Mouse (Mus musculus) right cerebral cortex, adult 18-20 months (tissue): ENCODE results near the gene Thsd7a.
A peak's percentile ranks its signal among the peaks of the same experiment; 100 is the strongest.

Experiments
- DNase-seq: peaks from one replicate; pipeline ENCODE4 v3.0.0; 2022; ENCODE audit warnings: mixed read lengths

The Thsd7a gene

DNA sequence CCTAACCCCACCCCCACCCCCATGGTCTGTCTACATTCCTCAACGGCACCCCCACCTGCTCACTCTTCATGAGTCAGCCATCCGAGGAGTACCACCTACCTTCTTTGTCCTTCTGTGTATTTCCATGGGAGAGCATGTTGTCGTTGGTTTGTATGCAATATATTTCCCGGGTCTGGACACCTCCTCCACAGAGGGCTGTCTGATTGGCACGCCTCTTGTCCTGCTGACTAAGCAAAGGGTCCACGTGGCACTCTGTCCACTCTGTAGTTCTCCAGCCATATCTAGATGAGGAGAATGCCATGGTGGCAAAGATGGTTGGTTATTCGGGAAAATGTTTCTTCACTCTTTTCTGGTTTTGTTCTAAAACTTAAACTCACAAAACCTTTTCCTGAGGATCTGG is 248.3 kb downstream of the Thsd7a start:
- no peak for DNase-seq

DNA sequence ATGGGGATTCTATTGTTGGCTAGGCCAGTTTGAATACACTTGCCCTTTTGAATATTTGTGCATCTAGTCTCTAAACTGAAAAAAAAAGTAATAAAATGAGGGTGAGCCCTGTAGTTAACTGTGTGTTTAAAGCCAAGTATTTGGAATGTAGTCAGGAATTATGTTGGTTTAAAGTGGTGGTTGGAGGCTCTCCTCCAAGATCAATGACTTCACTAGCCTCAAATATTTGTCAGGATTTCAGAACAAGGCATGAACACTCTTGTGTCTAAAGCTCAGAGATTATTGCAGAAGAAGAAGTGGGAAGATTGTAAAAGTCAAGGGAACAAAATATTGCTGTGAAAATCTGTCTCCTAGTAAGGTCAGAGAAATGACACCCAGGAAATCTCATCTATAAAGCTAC is 249.3 kb downstream of the Thsd7a start:
- DNase-seq = no peak

DNA sequence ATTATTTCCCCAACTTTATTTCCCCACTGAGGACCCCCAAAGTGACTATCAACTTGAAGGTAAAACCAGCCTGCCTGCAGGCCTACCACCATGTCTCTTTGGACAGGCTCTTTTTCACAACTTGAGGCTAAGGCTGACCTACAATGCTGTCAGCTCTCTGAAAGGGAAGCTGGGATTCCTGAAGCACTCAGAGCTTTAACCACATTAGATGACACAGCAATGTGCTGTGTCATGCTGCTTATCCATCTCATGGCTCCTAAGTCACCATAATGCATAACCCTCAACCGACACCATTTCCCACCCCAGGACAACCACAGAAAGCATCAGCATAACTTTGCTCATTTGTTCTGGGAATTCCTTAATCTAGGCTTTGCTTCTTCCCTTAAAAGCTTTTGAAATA is 255.6 kb downstream of the Thsd7a start:
- no peak for DNase-seq

DNA sequence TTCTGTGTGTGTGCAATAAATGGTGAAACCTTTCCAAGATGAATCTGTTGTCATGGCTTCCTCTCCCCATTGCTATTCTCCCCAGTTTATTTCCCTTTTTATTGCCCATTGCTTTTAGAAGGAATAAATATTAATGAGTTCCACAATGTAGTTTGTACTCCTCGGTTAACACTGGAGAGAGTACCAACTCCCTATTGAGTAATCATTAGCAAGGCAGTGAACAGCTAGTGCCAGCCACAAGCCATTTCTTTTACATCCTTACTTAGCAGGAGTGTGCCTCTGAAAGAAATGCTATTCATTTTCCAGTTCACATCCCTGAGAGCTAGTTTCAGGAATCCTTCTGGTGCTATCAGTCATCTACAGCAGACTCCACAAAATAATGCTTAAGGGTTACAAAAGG is 260.3 kb downstream of the Thsd7a start:
- DNase-seq = no peak

DNA sequence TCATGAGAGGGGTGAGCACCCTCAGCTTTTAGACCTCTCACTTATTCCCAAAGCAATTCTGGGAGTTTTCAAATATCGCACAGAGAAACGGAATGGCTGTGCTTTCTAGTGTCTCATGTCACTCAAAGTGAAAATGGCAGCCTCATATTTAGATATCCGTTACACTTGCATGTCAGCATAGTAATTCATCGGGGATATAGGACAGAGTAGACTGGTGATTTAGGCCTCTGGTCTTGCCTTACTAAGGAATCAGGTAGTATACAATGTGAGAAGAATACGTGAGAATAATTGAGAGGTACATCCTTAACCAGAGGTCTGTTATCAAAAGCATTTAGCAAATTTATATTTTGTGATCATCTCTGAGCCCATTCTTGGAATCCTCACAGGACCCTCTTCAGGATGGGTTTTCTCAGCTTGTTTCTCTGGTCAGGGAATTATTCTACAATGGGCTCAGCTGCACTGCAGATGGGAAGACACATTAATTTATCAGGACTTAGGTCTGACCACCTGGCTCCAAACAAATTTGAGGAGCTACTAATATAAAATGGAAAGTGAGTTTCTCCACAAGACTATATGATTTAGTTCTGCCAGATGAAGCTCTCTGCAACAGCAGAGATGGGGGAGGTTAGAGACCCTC is 267.6 kb downstream of the Thsd7a start:
- DNase-seq = no peak

DNA sequence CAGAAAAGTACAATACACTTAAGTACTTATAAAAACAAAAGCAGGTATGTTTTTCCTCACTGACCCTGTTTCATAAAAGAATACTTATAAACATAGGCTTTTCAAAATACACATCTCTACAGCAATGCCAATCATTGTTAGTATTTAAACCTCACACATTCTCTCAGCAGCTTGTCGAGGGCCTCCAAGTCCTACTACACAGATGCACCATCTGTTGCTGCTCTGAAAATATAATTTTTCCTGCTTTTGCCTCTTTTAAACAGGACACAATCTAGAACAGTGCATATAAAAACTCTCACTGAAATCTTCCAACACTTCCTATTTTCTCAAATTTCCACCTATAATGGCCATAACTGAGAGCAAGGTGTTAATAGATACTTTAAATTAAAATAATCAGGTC is 270.9 kb downstream of the Thsd7a start:
- DNase-seq = peak; percentile 37

DNA sequence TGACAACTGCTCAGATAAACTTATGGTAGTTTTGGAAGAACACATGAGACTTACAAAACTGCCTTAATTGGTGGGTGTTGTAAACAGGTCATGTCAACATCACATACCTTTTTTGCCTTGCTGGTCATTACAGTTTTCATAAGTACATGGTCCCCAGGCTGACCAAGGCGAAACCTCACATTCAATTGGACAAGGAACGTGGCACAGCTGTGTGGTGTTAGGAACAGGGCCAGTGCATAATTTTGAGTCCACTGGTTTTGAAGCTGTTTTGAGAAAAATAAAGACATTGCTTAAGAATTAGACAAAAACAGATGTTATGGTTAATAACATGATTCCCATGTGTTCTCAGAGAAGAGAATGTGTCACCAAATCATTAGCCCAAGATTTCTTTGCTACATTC is 278.3 kb downstream of the Thsd7a start:
- no peak for DNase-seq

DNA sequence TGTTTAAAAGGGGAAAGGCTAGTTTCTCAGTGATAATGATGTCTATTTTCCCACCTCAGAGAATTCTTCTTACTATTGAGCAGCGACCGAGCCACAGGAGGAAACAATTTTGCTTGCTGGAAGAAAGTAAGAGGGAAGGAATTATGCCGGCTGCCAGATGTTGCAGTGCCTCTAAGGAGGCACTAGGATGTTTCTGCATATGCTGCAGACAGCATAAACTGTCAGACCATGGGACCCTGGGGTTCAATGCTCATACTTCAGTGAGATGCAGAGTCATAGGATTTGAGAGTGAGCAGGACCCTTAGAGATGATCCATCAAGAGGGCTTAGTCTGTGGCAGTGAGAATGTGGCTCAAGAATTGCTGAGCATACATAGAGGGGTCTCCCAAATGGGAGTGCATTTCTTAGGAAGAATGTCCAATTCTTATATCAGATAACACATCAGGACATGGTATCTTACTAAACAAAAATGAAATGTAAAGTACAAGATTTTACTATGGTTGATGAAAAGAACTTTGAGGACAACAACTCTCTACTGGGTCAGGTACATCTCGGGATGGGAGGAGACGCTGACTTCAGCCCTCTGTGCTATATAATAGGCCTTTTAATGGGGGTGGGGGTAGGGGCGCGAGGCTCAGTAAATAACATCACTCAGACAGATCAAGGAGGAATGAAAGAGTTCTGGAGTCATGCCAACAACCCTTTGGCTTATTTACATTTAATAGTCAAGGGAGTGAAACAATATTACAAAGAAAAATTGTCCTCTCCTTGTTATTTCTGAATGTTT is 281.7 kb downstream of the Thsd7a start:
- DNase-seq = no peak

DNA sequence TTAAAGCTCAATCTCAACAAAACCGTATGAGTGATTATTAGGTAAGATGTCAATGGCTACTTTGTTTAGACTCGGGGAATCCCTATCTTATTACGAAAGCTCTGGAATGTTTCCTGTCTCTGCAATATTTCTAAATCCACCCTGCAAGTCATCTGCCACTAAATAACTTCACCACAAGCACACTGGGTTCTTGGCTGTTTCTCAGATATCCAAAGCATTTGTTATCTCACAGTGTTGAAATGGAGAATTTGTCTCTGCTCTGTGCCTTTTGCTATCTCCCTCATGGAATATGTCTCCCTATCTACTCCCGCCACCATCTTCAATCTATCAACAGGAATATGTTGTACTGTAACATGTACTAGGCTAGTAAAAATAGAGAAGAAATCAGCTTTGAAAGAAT is 290.4 kb downstream of the Thsd7a start:
- DNase-seq = no peak

DNA sequence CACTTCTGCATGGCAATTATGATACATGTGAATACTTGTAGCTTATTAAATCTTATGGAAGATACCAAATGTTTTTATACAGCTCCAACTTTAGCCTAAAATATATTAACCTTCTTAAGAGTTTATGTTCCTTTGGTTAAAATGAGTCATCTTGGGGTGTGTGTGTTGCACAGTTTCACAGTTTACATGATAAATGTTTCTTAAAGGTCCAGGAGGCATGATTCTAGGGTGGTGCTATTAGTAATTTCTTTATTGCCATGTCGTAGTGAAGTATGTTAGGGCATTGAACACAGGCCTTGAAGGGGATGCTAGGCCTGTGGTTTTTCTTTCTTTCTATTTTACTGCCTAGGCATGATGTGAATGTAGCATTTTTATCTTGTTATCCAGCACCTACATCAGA is 291.8 kb downstream of the Thsd7a start:
- DNase-seq = no peak

DNA sequence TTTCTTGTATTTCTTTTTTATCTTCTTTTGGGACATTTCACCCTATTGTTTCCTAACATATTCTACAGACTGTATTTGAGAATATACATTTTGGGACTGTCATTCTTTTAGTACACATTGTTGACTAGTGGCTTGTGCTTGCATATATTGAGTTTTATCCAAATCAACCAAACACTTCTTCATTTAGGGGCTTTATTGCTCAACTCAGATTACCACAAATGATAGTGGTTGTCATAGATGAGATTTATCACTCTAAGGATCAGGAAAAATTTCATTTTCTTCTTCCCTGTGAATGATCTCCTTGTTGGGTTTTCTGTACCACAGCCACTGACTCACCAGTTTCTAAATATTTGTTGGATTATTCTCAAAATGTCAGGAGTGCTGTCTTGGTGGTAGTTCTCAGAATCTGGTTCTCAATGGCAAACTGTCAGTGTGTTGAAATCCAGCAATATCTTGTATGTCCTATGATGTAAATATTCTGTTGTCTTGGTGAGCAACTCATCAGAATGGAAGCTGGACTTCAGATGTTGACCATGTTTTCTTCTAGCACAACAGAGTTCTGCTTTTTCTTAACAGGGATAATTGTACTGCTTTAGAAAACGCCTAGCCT is 294.2 kb downstream of the Thsd7a start:
- DNase-seq = no peak

DNA sequence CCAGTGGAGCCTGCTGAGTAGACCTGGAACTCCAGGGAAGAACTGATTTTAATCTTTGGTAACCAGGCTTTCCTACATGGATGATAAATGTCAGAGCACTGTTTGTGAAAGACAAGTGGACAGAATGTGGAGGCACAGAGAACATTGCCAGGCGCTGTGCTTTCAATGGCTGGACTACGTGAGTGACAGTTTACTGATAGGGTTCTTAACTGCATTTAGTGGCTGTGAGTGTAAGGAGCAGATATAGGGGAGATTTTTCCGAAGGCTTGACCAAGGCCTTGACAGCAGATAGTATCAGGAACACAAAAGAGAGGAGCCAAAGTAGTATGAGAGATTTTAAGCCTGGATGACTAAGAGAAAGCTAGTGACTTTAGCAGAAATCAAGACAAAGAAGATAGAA is 295.1 kb downstream of the Thsd7a start:
- DNase-seq = no peak

DNA sequence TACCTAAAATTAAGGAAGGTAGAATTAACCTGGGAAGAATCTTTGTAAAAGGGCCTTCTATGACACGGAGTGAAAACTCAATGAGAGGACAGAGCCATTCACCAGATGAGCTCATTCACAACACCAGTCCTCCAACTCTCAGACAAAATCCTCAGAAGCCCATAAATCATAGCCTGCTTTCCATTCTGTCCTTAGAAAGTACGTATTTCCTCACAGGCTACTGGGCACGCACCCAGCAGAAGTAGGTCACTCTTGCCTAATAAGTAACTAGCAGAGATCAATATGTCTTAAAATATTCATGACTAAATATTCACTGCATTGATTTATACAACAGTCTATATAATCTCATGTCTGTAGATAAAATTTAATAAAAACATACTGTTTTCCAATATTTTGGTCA is 300.4 kb downstream of the Thsd7a start:
- no peak for DNase-seq

DNA sequence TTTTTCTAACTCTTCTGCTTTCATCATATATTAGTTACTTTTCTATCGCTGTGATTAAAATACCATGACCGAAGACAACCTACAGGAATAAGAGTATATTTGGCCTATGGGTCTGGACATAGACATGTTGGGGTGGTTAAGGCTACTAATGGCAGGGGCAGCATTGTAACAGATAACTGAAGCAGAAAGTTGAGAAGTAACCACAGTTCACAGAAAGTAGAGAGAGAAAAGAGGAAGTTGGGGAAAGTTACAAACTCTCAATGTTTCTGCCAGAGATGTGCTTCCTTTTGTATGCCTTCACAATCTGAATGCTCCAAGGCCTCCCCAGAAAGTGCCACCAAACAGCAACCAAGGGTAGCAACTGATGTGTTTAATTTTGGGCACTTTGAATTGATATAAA is 303.7 kb downstream of the Thsd7a start:
- no peak for DNase-seq

DNA sequence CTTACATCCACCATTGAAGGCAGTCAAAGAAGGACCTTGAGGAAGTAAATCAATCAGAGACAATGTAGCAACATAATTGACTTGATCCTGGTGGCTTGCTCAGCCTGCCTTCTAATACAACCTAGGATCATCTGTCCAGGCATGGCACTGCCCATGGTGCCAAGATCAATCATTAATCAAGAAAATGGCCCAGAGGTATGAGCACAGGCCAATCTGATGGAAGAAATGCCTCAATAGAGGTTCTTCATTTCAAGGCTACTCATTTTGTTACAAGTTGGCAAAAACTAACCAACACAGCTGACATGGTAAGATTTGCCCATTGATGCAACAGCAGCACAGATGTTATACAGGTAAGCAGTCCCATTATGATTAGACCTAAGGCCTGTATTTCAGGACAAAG is 309.6 kb downstream of the Thsd7a start:
- DNase-seq = no peak

DNA sequence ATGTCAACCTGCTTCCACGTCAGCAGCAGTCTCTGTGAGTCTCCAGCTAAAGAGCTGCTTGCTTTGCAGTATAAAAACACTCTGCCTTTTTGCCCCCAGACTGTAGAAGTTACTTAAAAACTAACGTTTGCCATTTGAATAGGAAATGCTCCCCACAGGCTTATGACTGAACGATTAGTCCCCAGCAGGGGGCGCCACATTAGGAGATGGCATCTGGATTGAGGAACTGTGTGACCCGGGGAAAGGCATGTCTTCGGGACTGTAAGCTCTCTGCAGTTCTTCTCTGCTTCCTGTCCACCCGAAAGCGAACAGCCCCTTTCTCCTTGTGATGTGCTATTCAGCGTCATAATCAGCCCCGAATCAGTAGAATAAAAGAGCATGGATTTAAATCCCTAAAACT is 330.1 kb downstream of the Thsd7a start:
- DNase-seq = no peak

DNA sequence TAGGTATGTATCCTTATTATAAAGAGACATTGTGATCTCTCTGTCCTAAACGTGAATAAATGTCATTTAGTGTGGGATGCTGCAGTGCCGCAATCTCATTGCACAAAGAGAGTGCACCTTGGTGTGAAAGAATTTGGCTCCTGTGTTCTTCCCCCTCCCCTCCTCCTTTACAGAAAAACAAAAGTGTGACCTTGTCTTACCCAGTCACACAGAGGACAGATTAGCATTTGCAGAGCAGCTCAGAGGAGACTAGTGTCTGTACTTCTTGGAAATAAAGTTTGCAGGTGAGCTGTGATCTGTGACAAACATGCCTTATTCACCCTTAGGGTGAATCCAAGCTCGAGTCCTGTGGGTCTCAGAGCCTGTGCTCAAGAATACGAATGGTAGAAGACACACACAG is 332.2 kb downstream of the Thsd7a start:
- no peak for DNase-seq

DNA sequence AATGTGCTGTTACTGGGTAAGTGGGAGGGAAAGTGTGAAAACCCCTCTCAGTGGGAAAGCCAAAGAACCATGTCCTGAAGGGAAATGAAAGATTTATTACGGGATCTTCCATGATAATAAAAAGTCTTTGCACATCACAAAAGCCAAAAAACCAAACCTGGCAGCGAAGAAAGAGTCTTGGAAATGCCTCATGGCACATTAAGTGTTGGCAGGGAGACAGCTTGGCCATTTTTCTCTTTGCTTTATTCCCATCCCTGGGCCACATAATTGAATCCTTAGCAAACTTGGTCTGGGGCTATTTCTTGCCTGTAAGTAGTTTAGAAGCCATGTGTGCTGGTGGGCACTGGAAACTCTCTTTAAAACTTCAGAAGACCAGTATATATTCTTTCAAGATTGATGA is 344.8 kb downstream of the Thsd7a start:
- no peak for DNase-seq

DNA sequence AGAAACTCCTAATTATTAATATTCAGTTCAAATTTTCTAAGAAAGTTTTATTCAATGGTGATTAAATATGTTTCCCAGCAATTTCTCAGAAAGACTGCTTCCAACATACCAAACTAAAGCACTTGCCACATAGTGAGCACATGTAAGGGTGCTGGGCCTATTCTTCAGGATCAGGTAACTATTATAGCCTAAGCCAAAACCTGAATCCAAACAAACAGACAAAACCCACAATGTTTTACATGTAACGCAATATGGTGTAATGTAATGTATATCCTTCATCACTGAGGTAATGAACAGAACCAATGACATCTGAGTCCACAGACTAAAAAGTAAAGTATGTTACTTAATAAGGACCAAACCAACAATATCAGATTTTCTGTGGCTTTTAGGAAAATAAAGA is 346.2 kb downstream of the Thsd7a start:
- DNase-seq = no peak

DNA sequence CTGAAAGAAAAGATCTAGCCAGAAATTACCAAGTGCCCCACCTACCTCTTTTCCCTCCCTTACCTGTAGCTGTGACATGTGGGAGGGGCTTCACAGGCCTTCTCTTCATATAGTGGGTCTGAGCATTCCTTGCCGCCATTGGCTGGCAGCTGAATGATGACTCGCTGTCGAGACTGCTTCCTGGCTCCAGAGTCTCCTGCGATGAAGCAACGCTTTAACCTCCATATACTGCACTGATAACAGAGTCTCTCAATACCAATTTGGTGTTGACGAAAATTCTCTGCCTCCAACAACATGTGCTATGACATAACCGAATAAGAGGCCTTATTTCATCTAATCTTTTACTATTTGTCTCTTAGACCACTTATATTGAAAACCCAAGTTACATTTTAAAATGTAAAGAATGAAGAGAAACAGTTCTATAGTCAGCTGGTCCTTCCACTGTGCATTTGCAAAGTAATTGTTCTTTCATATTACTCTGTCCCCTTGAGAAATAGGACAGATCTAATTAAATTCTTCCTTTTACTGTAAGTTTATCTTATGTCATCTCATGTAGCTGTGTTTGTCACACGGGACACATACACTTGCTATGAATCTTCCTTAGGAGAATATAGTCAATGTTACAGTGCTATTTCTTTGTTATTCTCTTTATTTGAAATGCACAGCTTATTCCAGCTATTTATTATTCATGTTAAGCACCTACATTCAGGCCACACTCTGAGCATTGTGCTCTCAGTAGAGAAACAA is 351.3 kb downstream of the Thsd7a start:
- no peak for DNase-seq

DNA sequence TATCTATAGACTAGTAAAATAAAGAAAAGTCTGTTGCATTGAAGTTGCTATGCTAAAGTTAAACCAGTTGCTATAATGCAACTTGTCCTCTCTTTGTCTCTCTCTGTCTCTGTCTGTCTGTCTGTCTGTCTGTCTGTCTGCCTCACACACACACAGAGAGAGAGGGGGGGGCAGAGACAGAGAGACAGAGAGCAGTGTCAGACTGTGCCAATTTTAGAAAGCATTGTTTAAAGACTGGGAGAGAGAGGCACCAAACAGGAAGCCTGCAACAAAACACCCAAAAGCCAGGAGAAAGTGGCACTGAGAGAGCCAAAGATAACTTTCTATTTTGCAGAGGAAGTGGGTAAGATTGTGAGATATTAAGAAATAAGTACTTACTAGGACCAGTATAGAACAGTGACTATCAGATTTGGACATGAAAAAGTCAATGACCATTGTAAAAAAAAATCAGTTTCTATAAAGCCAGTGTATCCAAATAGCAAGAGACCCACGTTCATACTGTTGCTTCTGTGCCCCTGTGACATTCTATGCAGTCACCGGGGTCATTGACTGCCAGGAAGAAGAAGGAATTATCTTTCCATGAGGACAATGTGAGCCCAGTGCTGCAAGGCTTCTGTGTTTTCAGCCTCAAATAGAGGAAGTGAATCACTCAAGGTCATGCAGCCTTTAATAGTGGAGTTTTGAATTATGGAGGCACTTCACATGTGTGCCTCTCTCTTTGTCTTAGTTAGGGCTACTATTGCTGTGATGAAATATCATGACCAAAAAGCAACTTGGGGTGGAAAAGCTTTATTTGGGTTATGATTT is 355.4 kb downstream of the Thsd7a start:
- DNase-seq = no peak

DNA sequence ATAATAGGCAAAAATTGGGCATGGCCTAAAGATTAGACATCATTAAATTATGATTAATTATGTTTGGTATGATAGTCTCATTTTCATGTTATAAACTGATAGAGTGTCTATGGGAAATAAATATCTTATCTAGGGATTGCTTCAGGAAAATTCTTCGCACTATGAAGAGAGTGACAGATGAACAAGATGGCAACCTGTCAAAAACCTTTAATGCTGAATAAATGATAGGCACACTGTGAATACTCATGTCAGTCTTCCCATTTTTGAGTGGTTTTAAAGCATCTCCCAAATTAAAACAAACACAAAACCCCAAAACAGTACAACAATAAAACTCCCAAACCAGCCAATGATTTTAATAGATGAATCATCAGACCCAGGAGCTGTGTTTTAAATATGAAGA is 362.5 kb downstream of the Thsd7a start:
- no peak for DNase-seq

DNA sequence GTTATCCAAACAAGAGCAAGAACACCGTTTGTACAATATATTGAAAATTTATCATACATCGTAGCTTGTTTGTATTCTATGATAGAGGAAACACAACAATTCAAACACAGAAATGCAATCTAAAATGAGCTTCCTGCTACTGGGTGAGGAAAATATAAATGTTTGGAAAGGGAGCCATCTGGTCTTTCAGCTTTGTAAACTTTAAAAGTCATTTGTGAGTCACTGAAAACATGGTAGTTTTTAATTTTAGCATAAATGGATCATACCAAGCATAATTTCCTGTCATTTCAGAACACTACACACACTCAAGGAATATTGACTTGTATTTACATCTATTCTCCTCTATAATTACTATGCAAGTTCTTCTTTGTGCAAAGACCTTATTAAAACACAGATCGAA is 363.6 kb downstream of the Thsd7a start:
- no peak for DNase-seq
